Mouse (Mus musculus) splenic B cell, adult 2 months (primary cell): ENCODE data around the gene Rhd.
"Not testable (repeated sequence)": the region's sequence is repeated elsewhere in the genome, so short reads cannot be mapped to it uniquely, and the experiment has no call there.

Experiments
- DNase-seq: peaks from one replicate; pipeline ENCODE4 v3.0.0-alpha.2; 2011; ENCODE audit warnings: low read depth, low spot score
- H3K27me3 ChIP-seq: 2 replicates; pipeline ENCODE4 v1.6.1; 2012; ENCODE audit warnings: mild to moderate bottlenecking, low read length, moderate library complexity, mixed read lengths; ENCODE audit not compliant: control insufficient read depth, poor library complexity, insufficient read depth, severe bottlenecking
- H3K36me3 ChIP-seq: 2 replicates; pipeline ENCODE4 v1.6.1; 2012; ENCODE audit warnings: mild to moderate bottlenecking, low read length, moderate library complexity, mixed read lengths; ENCODE audit not compliant: control insufficient read depth, poor library complexity, insufficient read depth, severe bottlenecking

Rhd gene

GRCm38 (mm10) chr4:134863937-134864729 is at the start of gene Rhd:
Gene Rhd, plus strand, starts transcription at chr4:134864536.
- H3K36me3 ChIP-seq: no peaks in the 10 kb centered on the region
- DNase-seq: no peak
- H3K27me3 ChIP-seq: peaks cover 2% of the 10 kb centered on the region; the same call in 1 of the 2 replicates

- Histone ChIP-seq H3K36me3 (peaks cover 7% of the 10 kb centered on the region; the same call in 1 of the 2 replicates), H3K27me3 (no peaks in the 10 kb centered on the region)
- no peak for DNase-seq
Measured at GRCm38 (mm10) chr4:134817706-134818105, 46.6 kb upstream of the Rhd start.

- Histone ChIP-seq H3K27me3 (no peaks in the 10 kb centered on the region), H3K36me3 (0 out of 2 replicates have a peak, but pooled peaks cover under 1% of the 10 kb centered on the region)
- DNase-seq: no peak
Measured at GRCm38 (mm10) chr4:134821061-134821460, 43.3 kb upstream of the Rhd start.

- Histone ChIP-seq H3K36me3 (0 out of 2 replicates have a peak, but pooled peaks cover 2% of the 10 kb centered on the region), H3K27me3 (no peaks in the 10 kb centered on the region)
- no peak for DNase-seq
Measured at GRCm38 (mm10) chr4:134823560-134823959, 40.8 kb upstream of the Rhd start.

- H3K36me3 ChIP-seq, H3K27me3 ChIP-seq, DNase-seq: not testable (repeated sequence)
Measured at GRCm38 (mm10) chr4:134825864-134826263, 38.5 kb upstream of the Rhd start.

GRCm38 (mm10) chr4:134826348-134826747 is 38.0 kb upstream of the Rhd start:
- DNase-seq: no peak
- H3K27me3 ChIP-seq: no peaks in the 10 kb centered on the region

GRCm38 (mm10) chr4:134827806-134828205 is 36.5 kb upstream of the Rhd start:
- no peaks in the 10 kb centered on the region for H3K27me3 ChIP-seq
- peaks cover 2% of the 10 kb centered on the region; the same call in 1 of the 2 replicates for H3K36me3 ChIP-seq
- no peak for DNase-seq

More at GRCm38 (mm10) chr4:134826348-134826747, 38.0 kb upstream of the Rhd start:
- H3K36me3 ChIP-seq: 0 out of 2 replicates have a peak, but pooled peaks cover 2% of the 10 kb centered on the region

- Histone ChIP-seq H3K27me3 (no peaks in the 10 kb centered on the region), H3K36me3 (peaks cover 5% of the 10 kb centered on the region; the same call in 1 of the 2 replicates)
- no peak for DNase-seq
Measured at GRCm38 (mm10) chr4:134831934-134832333, 32.4 kb upstream of the Rhd start.

GRCm38 (mm10) chr4:134835486-134835885 is 28.9 kb upstream of the Rhd start:
- no peak for DNase-seq
- no peaks in the 10 kb centered on the region for H3K27me3 ChIP-seq

GRCm38 (mm10) chr4:134838221-134838620 is 26.1 kb upstream of the Rhd start:
- peak; percentile 53 for DNase-seq
- no peaks in the 10 kb centered on the region for H3K27me3 ChIP-seq
- H3K36me3 ChIP-seq: 0 out of 2 replicates have a peak, but pooled peaks cover 2% of the 10 kb centered on the region

More at GRCm38 (mm10) chr4:134835486-134835885, 28.9 kb upstream of the Rhd start:
- peaks cover 3% of the 10 kb centered on the region; the same call in 1 of the 2 replicates for H3K36me3 ChIP-seq

- H3K36me3 ChIP-seq, H3K27me3 ChIP-seq, DNase-seq: not testable (repeated sequence)
Measured at GRCm38 (mm10) chr4:134838706-134839105, 25.6 kb upstream of the Rhd start.

GRCm38 (mm10) chr4:134840231-134840630 is 24.1 kb upstream of the Rhd start:
- DNase-seq: no peak
- Histone ChIP-seq H3K36me3 (no peaks in the 10 kb centered on the region), H3K27me3 (no peaks in the 10 kb centered on the region)

- H3K27me3 ChIP-seq: no peaks in the 10 kb centered on the region
- no peaks in the 10 kb centered on the region for H3K36me3 ChIP-seq
- no peak for DNase-seq
Measured at GRCm38 (mm10) chr4:134843566-134843965, 20.8 kb upstream of the Rhd start.

- no peak for DNase-seq
- no peaks in the 10 kb centered on the region for H3K27me3 ChIP-seq
- no peaks in the 10 kb centered on the region for H3K36me3 ChIP-seq
Measured at GRCm38 (mm10) chr4:134847587-134847986, 16.7 kb upstream of the Rhd start.

- H3K36me3 ChIP-seq: no peaks in the 10 kb centered on the region
- no peaks in the 10 kb centered on the region for H3K27me3 ChIP-seq
- no peak for DNase-seq
Measured at GRCm38 (mm10) chr4:134850551-134850950, 13.8 kb upstream of the Rhd start.
